Mouse (Mus musculus) MEL (cell line): ENCODE data around the gene Cabp2. TPM values are rescaled to one million over a fixed set of nuclear protein-coding genes. Genes with fewer than 3 reads are reported as not detected.
"Not testable (repeated sequence)": the region's sequence is repeated elsewhere in the genome, so short reads cannot be mapped to it uniquely, and the experiment has no call there.

Experiments
- DNase-seq: peaks from one replicate; pipeline ENCODE4 v3.0.0; 2011; ENCODE audit warnings: low read depth, low spot score
- H3K27ac ChIP-seq: 2 replicates; pipeline ENCODE4 v1.5.1; 2012; ENCODE audit warnings: low read depth, mild to moderate bottlenecking, control low read depth, low read length, moderate library complexity; ENCODE audit not compliant: control insufficient read depth
- H3K27me3 ChIP-seq, 2 experiments: fragments of 150-350 bp in 1 of 2; sonication (generic) in 1 of 2; 2 replicates each; pipeline ENCODE4 v1.6.1; 2012; ENCODE audit warnings: low read length in 2 of 2, mild to moderate bottlenecking in 2 of 2, improper control_type of control experiment in 1 of 2, moderate library complexity in 1 of 2; ENCODE audit not compliant: insufficient read depth in 2 of 2, control insufficient read depth in 1 of 2
- H3K36me3 ChIP-seq, 2 experiments: 2 replicates each; pipeline ENCODE4 v1.6.1; 2012 to 2014; ENCODE audit warnings: low read length in 2 of 2, improper control_type of control experiment in 1 of 2, inconsistent platforms in 1 of 2, mild to moderate bottlenecking in 1 of 2; ENCODE audit not compliant: insufficient read depth in 2 of 2, control insufficient read depth in 1 of 2
- H3K4me1 ChIP-seq, 2 experiments: fragments of 150-350 bp in 1 of 2; sonication (generic) in 1 of 2; 2 replicates each; pipeline ENCODE4 v1.6.1; 2012; ENCODE audit warnings: low read length in 2 of 2, improper control_type of control experiment in 1 of 2, mild to moderate bottlenecking in 1 of 2; ENCODE audit not compliant: insufficient read depth in 2 of 2, control insufficient read depth in 1 of 2
- H3K4me3 ChIP-seq, 2 experiments: fragments of 150-350 bp in 1 of 2; sonication (generic) in 1 of 2; 2 replicates each; pipeline ENCODE4 v1.5.1; 2012; ENCODE audit warnings: low read depth in 2 of 2, low read length in 2 of 2, mild to moderate bottlenecking in 2 of 2, moderate library complexity in 2 of 2, control low read depth in 1 of 2, improper control_type of control experiment in 1 of 2; ENCODE audit not compliant: control insufficient read depth in 1 of 2, insufficient read depth in 1 of 2
- H3K79me2 ChIP-seq: 2 replicates; pipeline ENCODE4 v1.6.1; 2012; ENCODE audit warnings: mild to moderate bottlenecking, low read length, moderate library complexity; ENCODE audit not compliant: control insufficient read depth, poor library complexity, insufficient read depth
- H3K9ac ChIP-seq: 2 replicates; pipeline ENCODE4 v1.6.1; 2012; ENCODE audit warnings: low read depth, mild to moderate bottlenecking, control low read depth, low read length, moderate library complexity; ENCODE audit not compliant: control insufficient read depth, poor library complexity, severe bottlenecking
- H3K9me3 ChIP-seq: fragments of 150-350 bp; sonication (generic); replicated peaks from 2 replicates; pipeline ENCODE4 v1.6.1; 2012; ENCODE audit warnings: mild to moderate bottlenecking, low read length, improper control_type of control experiment, moderate library complexity; ENCODE audit not compliant: insufficient read depth
- CHD1 ChIP-seq: IDR thresholded peaks from 2 replicates; pipeline ENCODE4 v1.6.1; 2012; ENCODE audit warnings: low read depth, mild to moderate bottlenecking, inconsistent platforms, low read length, improper control_type of control experiment
- ELF1 ChIP-seq: IDR thresholded peaks from 2 replicates; pipeline ENCODE4 v1.6.1; 2014; ENCODE audit warnings: low read depth, mild to moderate bottlenecking, inconsistent platforms, low read length, improper control_type of control experiment, moderate library complexity
- GABPA ChIP-seq: IDR thresholded peaks from 2 replicates; pipeline ENCODE4 v1.6.1; 2012; ENCODE audit warnings: low read depth, mild to moderate bottlenecking, inconsistent platforms, low read length, improper control_type of control experiment, moderate library complexity
- HCFC1 ChIP-seq: IDR thresholded peaks from 2 replicates; pipeline ENCODE4 v1.6.1; 2012; ENCODE audit warnings: low read depth, mild to moderate bottlenecking, inconsistent platforms, low read length, improper control_type of control experiment, moderate library complexity
- KAT2A ChIP-seq: conservative IDR thresholded peaks from 2 replicates; pipeline ENCODE4 v1.6.1; 2012; ENCODE audit warnings: low read depth, low read length, improper control_type of control experiment, inconsistent platforms
- MAFK ChIP-seq: IDR thresholded peaks from 2 replicates; pipeline ENCODE4 v1.6.1; 2011; ENCODE audit warnings: low read depth, mild to moderate bottlenecking, low read length, improper control_type of control experiment, borderline replicate concordance
- MAZ ChIP-seq: IDR thresholded peaks from 2 replicates; pipeline ENCODE4 v1.6.1; 2012; ENCODE audit warnings: low read depth, mild to moderate bottlenecking, inconsistent platforms, low read length, improper control_type of control experiment
- MEF2A ChIP-seq: IDR thresholded peaks from 2 replicates; pipeline ENCODE4 v1.6.1; 2014; ENCODE audit warnings: low read depth, mild to moderate bottlenecking, inconsistent platforms, low read length, improper control_type of control experiment; ENCODE audit not compliant: poor library complexity, insufficient replicate concordance, severe bottlenecking; ENCODE audit errors: extremely low read depth
- MXI1 ChIP-seq: IDR thresholded peaks from 2 replicates; pipeline ENCODE4 v1.6.1; 2011; ENCODE audit warnings: mild to moderate bottlenecking, low read depth, low read length, improper control_type of control experiment
- MYB ChIP-seq: IDR thresholded peaks from 2 replicates; pipeline ENCODE4 v1.6.1; 2011; ENCODE audit warnings: mild to moderate bottlenecking, low read depth, low read length, improper control_type of control experiment
- MYC ChIP-seq: IDR thresholded peaks from 2 replicates; pipeline ENCODE4 v1.6.1; 2011; ENCODE audit warnings: low read depth, mild to moderate bottlenecking, low read length, improper control_type of control experiment, moderate library complexity
- NELFE ChIP-seq: IDR thresholded peaks from 2 replicates; pipeline ENCODE4 v1.6.1; 2011; ENCODE audit warnings: low read depth, low read length, improper control_type of control experiment
- NRF1 ChIP-seq: IDR thresholded peaks from 2 replicates; pipeline ENCODE4 v1.6.1; 2014; ENCODE audit warnings: low read depth, mild to moderate bottlenecking, inconsistent platforms, low read length, improper control_type of control experiment, moderate library complexity; ENCODE audit not compliant: poor library complexity, insufficient read depth, severe bottlenecking
- POLR2A ChIP-seq, 2 experiments: IDR thresholded peaks; 2 replicates each; pipeline ENCODE4 v1.6.1; 2011 to 2012; ENCODE audit warnings: low read length in 2 of 2, mild to moderate bottlenecking in 2 of 2, control low read depth in 1 of 2, improper control_type of control experiment in 1 of 2, low read depth in 1 of 2, moderate library complexity in 1 of 2; ENCODE audit not compliant: control insufficient read depth in 1 of 2, insufficient read depth in 1 of 2, poor library complexity in 1 of 2
- POLR2AphosphoS5 ChIP-seq: IDR thresholded peaks from 2 replicates; pipeline ENCODE4 v1.6.1; 2012; ENCODE audit warnings: low read depth, borderline replicate concordance, mild to moderate bottlenecking, inconsistent platforms, low read length, moderate library complexity, mixed read lengths
- RAD21 ChIP-seq: IDR thresholded peaks from 2 replicates; pipeline ENCODE4 v1.6.1; 2011; ENCODE audit warnings: mild to moderate bottlenecking, low read depth, low read length, improper control_type of control experiment
- SIN3A ChIP-seq: IDR thresholded peaks from 2 replicates; pipeline ENCODE4 v1.6.1; 2012; ENCODE audit warnings: low read length, improper control_type of control experiment, inconsistent platforms
- SMC3 ChIP-seq: IDR thresholded peaks from 2 replicates; pipeline ENCODE4 v1.6.1; 2011; ENCODE audit warnings: low read depth, low read length, improper control_type of control experiment
- TBP ChIP-seq: IDR thresholded peaks from 2 replicates; pipeline ENCODE4 v1.8.0; 2011; ENCODE audit warnings: low read depth, low read length, improper control_type of control experiment
- UBTF ChIP-seq: IDR thresholded peaks from 2 replicates; pipeline ENCODE4 v1.6.1; 2012; ENCODE audit warnings: low read depth, mild to moderate bottlenecking, inconsistent platforms, low read length, improper control_type of control experiment, moderate library complexity, borderline replicate concordance; ENCODE audit not compliant: insufficient read depth
- USF2 ChIP-seq, 2 experiments: IDR thresholded peaks; 2 replicates each; pipeline ENCODE4 v1.6.1; 2011 to 2012; ENCODE audit warnings: improper control_type of control experiment in 2 of 2, low read length in 2 of 2, borderline replicate concordance in 1 of 2, inconsistent platforms in 1 of 2, low read depth in 1 of 2, mild to moderate bottlenecking in 1 of 2; ENCODE audit not compliant: insufficient read depth in 1 of 2
- ZKSCAN1 ChIP-seq: IDR thresholded peaks from 2 replicates; pipeline ENCODE4 v1.6.1; 2012; ENCODE audit warnings: low read depth, mild to moderate bottlenecking, inconsistent platforms, low read length, improper control_type of control experiment, moderate library complexity
- ZNF384 ChIP-seq: IDR thresholded peaks from 2 replicates; pipeline ENCODE4 v1.6.1; 2012; ENCODE audit warnings: low read depth, mild to moderate bottlenecking, inconsistent platforms, low read length, improper control_type of control experiment
- polyA plus RNA-seq, 2 experiments: library from polyadenylated mRNA; stranded (reverse) in 1 of 2; unstranded in 1 of 2; fragments of >175 nt in 1 of 2; fragments of >200 nt in 1 of 2; gene quantifications; 2 replicates each; pipeline versions ENCODE4 v1.2.1 to v1.2.4; 2012; ENCODE audit warnings: low replicate concordance in 2 of 2, low read depth in 1 of 2; ENCODE audit not compliant: insufficient read length in 2 of 2, insufficient read depth in 1 of 2, missing spikeins in 1 of 2
- total RNA-seq: library from RNA; depleted of rRNA; stranded (reverse); fragments of 300-350 nt; gene quantifications from 2 replicates; pipeline ENCODE4 v1.2.3, GENCODE M21; 2012

Gene Cabp2
- total and polyA plus RNA-seq, 3 experiments: 0.14 TPM; not detected in 2

DNA sequence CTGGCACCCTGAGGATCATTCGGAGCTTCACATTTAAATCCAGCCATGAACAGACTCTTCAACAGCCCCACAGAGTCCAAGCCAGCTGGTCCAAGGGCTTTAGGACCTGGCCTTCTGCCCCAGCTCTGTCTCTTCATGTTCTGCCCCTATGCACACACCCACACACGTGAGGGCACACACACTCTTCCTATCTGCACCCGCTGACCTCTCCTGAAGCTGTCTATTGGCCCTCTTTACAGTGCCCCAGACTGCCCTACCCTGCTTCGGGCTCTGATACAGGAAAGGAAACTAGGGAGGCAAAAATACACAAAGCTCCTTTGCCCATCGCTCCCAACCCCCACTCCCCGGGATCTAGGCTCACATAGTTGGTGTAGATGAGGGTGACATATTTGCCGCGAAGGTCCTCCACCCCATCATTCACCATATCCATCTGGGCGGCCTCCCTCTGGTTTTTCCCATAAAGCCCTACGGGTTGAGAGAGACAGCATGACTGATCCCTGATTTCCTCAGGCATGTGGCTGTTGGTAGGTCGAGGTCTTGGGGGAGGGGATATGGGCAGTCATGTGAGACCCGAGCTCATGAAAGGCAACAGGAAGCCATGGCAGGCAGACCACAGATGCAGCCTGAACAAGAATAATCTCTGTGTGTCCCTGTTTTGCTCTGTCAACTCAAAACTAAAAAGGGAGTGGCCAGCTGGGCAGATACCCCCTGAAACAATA lies 44.9 kb upstream of the Cabp2 start:
- H3K4me3 ChIP-seq: no peak overlapping the region
- H3K27me3 ChIP-seq: no peaks in the 10 kb centered on the region
- H3K4me1 ChIP-seq: peaks cover 0 to 8% of the 10 kb centered on the region in 2 experiments; a peak in 2 of 4 replicates
- TF ChIP-seq MXI1 (no peak), POLR2A (IDR thresholded peaks at IDR 0.05; ENCODE audit: control insufficient read depth in 1 of 2, insufficient read depth in 1 of 2, low read depth in 1 of 2, low read length in 2 of 2, poor library complexity in 1 of 2) (no peak), NRF1 (no peak), MAFK (no peak), USF2 (IDR thresholded peaks at IDR 0.05; ENCODE audit: borderline replicate concordance in 1 of 2, insufficient read depth in 1 of 2, low read depth in 1 of 2, low read length in 2 of 2) (no peak), ZKSCAN1 (no peak), HCFC1 (no peak), POLR2AphosphoS5 (no peak), SIN3A (no peak), NELFE (no peak), MAZ (no peak)
- H3K9me3 ChIP-seq: no peaks in the 10 kb centered on the region
- no peak for DNase-seq
- H3K27ac ChIP-seq: no peak overlapping the region
- no peak overlapping the region for H3K9ac ChIP-seq
- H3K79me2 ChIP-seq: peaks cover 4% of the 10 kb centered on the region
- H3K36me3 ChIP-seq: peaks cover 0 to 5% of the 10 kb centered on the region in 2 experiments; a peak in 2 of 4 replicates

DNA sequence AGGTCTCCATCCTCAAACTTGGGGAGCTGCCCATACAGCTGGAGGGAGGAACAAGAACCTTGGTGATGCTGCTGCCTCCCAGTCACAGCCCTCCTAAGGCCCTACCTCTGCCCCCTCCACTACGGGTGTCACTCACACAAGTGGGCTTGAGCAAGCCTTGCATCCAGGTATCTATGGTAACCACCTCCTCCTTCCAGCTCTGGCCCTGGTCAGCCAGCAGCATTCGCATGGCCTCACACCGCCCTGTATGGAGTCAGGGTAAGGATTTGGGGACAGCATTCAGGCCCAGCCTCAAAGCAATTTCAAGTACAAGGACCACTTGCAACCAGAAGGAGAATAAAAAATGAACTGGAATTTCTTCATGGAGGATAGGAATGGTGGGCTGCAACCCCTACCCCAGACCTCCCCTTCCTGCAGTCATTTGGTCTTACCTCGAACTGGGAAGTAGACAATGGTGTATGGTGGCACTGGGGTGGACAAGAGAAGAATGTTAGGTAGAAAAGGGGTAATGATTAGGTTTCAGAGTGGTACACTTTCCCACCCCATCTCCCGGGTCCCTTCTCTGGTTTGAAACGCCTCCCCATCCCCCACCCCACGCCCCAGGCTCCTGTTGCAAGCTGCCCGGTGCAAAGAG lies 44.1 kb upstream of the Cabp2 start:
- H3K27me3 ChIP-seq, H3K27ac ChIP-seq: not testable (repeated sequence)
- peak overlapping the region; percentile 77 to 94 for H3K4me3 ChIP-seq

DNA sequence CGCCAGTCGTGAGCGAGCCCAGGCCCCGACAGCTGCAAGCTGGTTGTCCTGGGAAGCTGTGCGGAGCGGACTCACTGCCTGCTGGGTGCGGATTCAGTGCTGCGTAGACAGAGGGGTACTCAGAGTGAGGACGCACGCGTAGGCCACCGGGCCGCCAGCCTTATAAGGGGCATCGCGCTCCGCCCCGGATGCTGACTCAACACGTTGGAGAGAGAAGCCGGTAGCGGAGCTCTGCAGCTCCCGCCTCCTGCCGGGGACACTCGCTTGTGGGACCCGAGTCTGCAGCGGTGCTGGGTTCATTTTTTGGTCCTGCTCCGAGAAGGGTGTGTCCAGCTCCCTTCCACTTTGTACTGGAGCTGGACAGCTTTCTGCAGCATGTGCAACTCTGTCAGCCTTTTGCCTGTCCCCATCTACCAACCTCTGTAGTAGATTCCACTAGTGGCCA lies 43.6 kb upstream of the Cabp2 start, which contains the start of gene Gstp1:
Gene Gstp1 (minus strand): TSS at position 198 of the 445 bp plus-strand sequence.
- peaks cover 0 to 8% of the 10 kb centered on the region in 2 experiments; a peak in 2 of 4 replicates for H3K4me1 ChIP-seq
- H3K4me3 ChIP-seq: peak within 1 kb of the TSS; percentile 77 to 94
- H3K27ac ChIP-seq: peak within 1 kb of the TSS; percentile 46
- peaks cover 4% of the 10 kb centered on the region for H3K79me2 ChIP-seq
- peak; percentile 93 for DNase-seq
- H3K27me3 ChIP-seq: no peaks in the 10 kb centered on the region
- H3K9ac ChIP-seq: peak within 1 kb of the TSS; percentile 84
- H3K36me3 ChIP-seq: peaks cover 0 to 5% of the 10 kb centered on the region in 2 experiments; a peak in 2 of 4 replicates
- no peaks in the 10 kb centered on the region for H3K9me3 ChIP-seq
- peak; percentile 95 for TF ChIP-seq NELFE
- peak; percentile 97 for TF ChIP-seq TBP
- TF ChIP-seq ELF1: peak; percentile 76
- no peak for TF ChIP-seq RAD21
- TF ChIP-seq GABPA: no peak
- 0 out of 2 replicates have a peak, but pooled peaks have one; percentile 47 for TF ChIP-seq UBTF
- no peak for TF ChIP-seq KAT2A
- TF ChIP-seq SMC3: no peak
- no peak for TF ChIP-seq ZKSCAN1
- TF ChIP-seq MYC: peak; percentile 70
- TF ChIP-seq MEF2A: no peak
- TF ChIP-seq CHD1: no peak
- no peak for TF ChIP-seq ZNF384
- TF ChIP-seq MYB: no peak
- TF ChIP-seq POLR2A (IDR thresholded peaks at IDR 0.05; ENCODE audit: control insufficient read depth in 1 of 2, insufficient read depth in 1 of 2, low read depth in 1 of 2, low read length in 2 of 2, poor library complexity in 1 of 2): peak; percentile 93 to 98

More for the DNA sequence above, 44.1 kb upstream of the Cabp2 start:
- not testable (repeated sequence) for DNase-seq, H3K9me3 ChIP-seq, H3K79me2 ChIP-seq, H3K36me3 ChIP-seq, H3K4me1 ChIP-seq
- peak overlapping the region; percentile 84 for H3K9ac ChIP-seq
